In the genomic region with DNA sequence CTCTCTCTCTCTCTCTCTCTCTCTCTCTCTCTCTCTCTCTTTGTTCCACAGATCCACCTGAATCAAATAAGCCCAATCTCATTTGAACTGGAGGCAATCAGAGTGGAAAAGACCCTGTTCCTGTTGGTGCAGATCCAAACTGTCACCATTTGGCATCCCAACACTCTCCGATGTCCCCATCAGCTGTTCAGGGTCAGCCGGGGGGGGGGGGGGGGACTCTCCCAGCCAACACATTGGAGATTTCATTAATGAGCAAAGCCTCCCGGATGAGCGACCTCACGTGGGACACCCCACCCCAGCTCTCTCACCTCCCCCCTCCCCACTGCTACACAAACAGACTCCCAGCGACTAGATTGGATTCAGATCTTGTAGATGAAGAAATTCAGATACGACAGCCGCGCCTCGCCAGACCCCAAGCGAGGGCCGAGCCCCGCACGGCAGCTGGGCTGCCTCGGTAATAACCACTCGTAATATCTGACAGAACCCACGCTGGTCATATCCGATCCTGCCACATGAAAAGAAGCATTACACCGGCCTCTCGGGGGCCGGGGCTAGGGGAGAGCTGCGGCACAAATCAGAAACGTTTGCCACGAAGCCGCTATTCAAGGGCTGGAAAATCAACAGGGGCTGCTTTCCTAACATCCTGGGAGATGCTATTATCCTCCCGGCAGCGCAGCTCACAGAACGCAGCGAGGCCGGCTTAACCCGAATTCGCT, we compare ENCODE assay signal across 10 mouse cellular contexts.
DNase-seq lines count a peak whose midpoint lies in the region; ATAC-seq and TF ChIP-seq lines count a peak whose summit lies in the region.
"Had no signal": no experiment of that assay in that cellular context is flagged by ENCODE, and none has a peak within 500 bp of the region (broad histone marks: within the 10 kb centered on the region; RNA-seq: fewer than 3 reads in every experiment).

No protein-coding gene starts in this region.

- WGBS in heart, embryonic 10.5 days, result 27% methylated on average over 31 of the region's 32 CpGs
- 24% methylated on average over 32 of the region's 32 CpGs for WGBS in hindbrain, embryonic 10.5 days
- 30% methylated on average over 30 of the region's 32 CpGs for WGBS in midbrain, embryonic 13.5 days

- TF ChIP-seq POLR2A in brain, embryonic 14.5 days (IDR thresholded peaks at IDR 0.05; ENCODE audit: borderline replicate concordance, extremely low read depth, insufficient read depth, insufficient read length, poor library complexity, severe bottlenecking), result no peak

- H3K4me3 ChIP-seq in heart, embryonic 10.5 days, result peak overlapping the region; percentile 40
- peak overlapping the region; percentile 35 for H3K4me3 ChIP-seq in hindbrain, embryonic 10.5 days
- H3K4me3 ChIP-seq in midbrain, embryonic 13.5 days (replicated peaks), result no peak overlapping the region

- peak overlapping the region; percentile 78 for H3K27ac ChIP-seq in heart, embryonic 10.5 days
- peak overlapping the region; percentile 79 for H3K27ac ChIP-seq in hindbrain, embryonic 10.5 days
- peak overlapping the region; percentile 92 for H3K27ac ChIP-seq in midbrain, embryonic 13.5 days

- 0 out of 2 replicates have a peak overlapping the region, but pooled peaks have one; percentile 28 for H3K9ac ChIP-seq in midbrain, embryonic 13.5 days (replicated peaks)

- H3K4me2 ChIP-seq in midbrain, embryonic 13.5 days (replicated peaks), result peak overlapping the region; percentile 38

- peaks cover 4% of the 10 kb centered on the region; the same call in 1 of the 2 replicates for H3K4me1 ChIP-seq in heart, embryonic 10.5 days
- H3K4me1 ChIP-seq in hindbrain, embryonic 10.5 days (replicated peaks), result peaks cover 55% of the 10 kb centered on the region
- peaks cover 61% of the 10 kb centered on the region for H3K4me1 ChIP-seq in midbrain, embryonic 13.5 days (replicated peaks)

- no peak for DNase-seq in heart, embryonic 10.5 days (ENCODE audit: low spot score)
- DNase-seq in heart, adult 9 months (ENCODE audit: low spot score in 2 of 2), result no peak
- peak; percentile 81 for DNase-seq in brain, embryonic 14.5 days (ENCODE audit: low read depth)
- peak; percentile 37 for DNase-seq in hindbrain, embryonic 10.5 days (ENCODE audit: low spot score)
- DNase-seq in urinary bladder, adult 18-20 months (ENCODE audit: low spot score in 2 of 2), result no peak
- no peak for DNase-seq in layer of hippocampus, postnatal 36 days
- DNase-seq in adipocyte (ENCODE audit: low spot score), result no peak
- DNase-seq: cerebellum, adult 8-10 months; thymus, adult 2 months had no signal

- no peak for TF ChIP-seq CTCF in brain, embryonic 14.5 days (IDR thresholded peaks at IDR 0.05; ENCODE audit: borderline replicate concordance, extremely low read depth, insufficient read depth, insufficient read length)

- H3K27me3 ChIP-seq in heart, embryonic 10.5 days (ENCODE audit: insufficient read depth, poor library complexity, severe bottlenecking), result peaks cover 58% of the 10 kb centered on the region; the same call in 1 of the 2 replicates
- peaks cover 88% of the 10 kb centered on the region for H3K27me3 ChIP-seq in hindbrain, embryonic 10.5 days (ENCODE audit: insufficient read depth, poor library complexity, severe bottlenecking)
- H3K27me3 ChIP-seq in midbrain, embryonic 13.5 days, result peaks cover 11% of the 10 kb centered on the region; the same call in 1 of the 2 replicates

- H3K36me3 ChIP-seq in heart, embryonic 10.5 days, result no peaks in the 10 kb centered on the region
- no peaks in the 10 kb centered on the region for H3K36me3 ChIP-seq in hindbrain, embryonic 10.5 days
- H3K36me3 ChIP-seq in midbrain, embryonic 13.5 days, result no peaks in the 10 kb centered on the region

- peak; percentile 29; the same call in 1 of the 2 replicates for ATAC-seq in midbrain, embryonic 13.5 days

- H3K9me3 ChIP-seq in heart, embryonic 10.5 days, result no peaks in the 10 kb centered on the region
- H3K9me3 ChIP-seq in hindbrain, embryonic 10.5 days, result no peaks in the 10 kb centered on the region
- no peaks in the 10 kb centered on the region for H3K9me3 ChIP-seq in midbrain, embryonic 13.5 days

Comparison
In these comparisons a context has a peak if more than half of its experiments do, and no peak if none do; other contexts are left out.
1. DNase-seq: peak in brain, embryonic 14.5 days (single experiment) and hindbrain, embryonic 10.5 days (single experiment); none in heart, embryonic 10.5 days (single experiment), heart, adult 9 months (0 of 2), urinary bladder, adult 18-20 months (0 of 2), layer of hippocampus, postnatal 36 days (0 of 2) and adipocyte (single experiment).
2. Peak in every context shown above with its lines, with median percentiles within 50 percentile points of each other: H3K27ac ChIP-seq.